Mouse (Mus musculus): ENCODE measurements around the gene Metrn. TPM values are rescaled to one million over a fixed set of nuclear protein-coding genes. Genes with fewer than 3 reads are reported as not detected.

The Metrn gene
- total and polyA plus RNA-seq, 3 experiments, result 47.9 to 54.6 (median 49.0) TPM

DNA sequence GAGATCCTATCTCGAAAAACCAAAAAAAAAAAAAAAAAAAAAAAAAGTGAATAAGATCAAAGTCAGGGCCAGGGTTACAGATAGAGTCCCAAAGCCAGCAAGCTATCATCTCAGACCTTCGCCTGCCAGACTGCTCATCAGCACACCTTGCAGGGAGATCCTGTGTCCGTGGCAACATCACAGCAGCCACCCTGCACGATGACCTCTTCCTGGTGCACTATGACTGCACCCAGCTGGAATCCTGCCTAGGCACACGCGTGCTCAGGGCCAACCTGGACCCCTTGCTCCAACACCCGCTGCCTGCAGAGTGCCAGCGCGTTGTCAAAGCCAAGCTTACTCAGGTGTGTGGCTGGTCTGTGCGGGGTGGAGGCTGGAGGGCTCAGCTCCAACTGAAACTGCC lies 52.6 kb downstream of the Metrn start:
- Histone ChIP-seq H3K4me1 (ENCODE audit: control insufficient read depth, insufficient read depth, low read length) (no peaks in the 10 kb centered on the region), H3K4me3 (no peak overlapping the region), H3K9ac (ENCODE audit: low read depth, low read length) (no peak overlapping the region), H3K36me3 (ENCODE audit: control insufficient read depth, insufficient read depth, low read length) (no peaks in the 10 kb centered on the region), H3K27ac (no peak overlapping the region), H3K27me3 (ENCODE audit: control insufficient read depth, insufficient read depth, low read length) (no peaks in the 10 kb centered on the region), H3K79me2 (replicated peaks; ENCODE audit: control insufficient read depth, insufficient read depth, low read length) (no peaks in the 10 kb centered on the region)
- intact Hi-C loops (cut with DNase I), result no loop called here
- TF ChIP-seq CTCF (IDR thresholded peaks at IDR 0.05), result no peak
- no peak for TF ChIP-seq POLR2A (IDR thresholded peaks at IDR 0.05; ENCODE audit: insufficient read depth, low read depth, low read length)
- no peak for TF ChIP-seq EP300 (IDR thresholded peaks at IDR 0.05; ENCODE audit: insufficient read depth, low read depth, low read length)
- DNase-seq, result no peak
- 70% methylated on average over 10 of the region's 10 CpGs for WGBS

DNA sequence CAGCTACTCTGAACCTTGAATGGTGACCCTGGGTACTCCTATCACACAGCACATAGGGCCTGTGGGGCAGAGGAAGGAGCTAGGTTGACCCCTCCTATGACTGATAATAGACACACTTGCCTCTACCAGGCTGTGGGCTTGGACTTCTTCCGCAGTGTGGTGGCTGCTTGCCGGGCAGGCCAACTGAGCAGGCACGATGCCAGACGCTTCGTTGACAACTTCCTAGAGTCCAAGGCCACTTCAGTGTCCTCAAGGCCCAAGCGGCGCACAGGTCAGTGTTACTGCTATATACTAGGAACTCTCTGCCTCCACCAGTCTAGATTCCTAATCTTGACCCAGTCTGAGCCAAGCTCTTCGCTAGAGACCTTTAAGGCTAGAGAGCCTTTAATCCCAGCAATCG lies 53.1 kb downstream of the Metrn start:
- H3K27me3 ChIP-seq (ENCODE audit: control insufficient read depth, insufficient read depth, low read length), result no peaks in the 10 kb centered on the region
- no peak overlapping the region for H3K9ac ChIP-seq (ENCODE audit: low read depth, low read length)
- no peak for DNase-seq
- H3K4me3 ChIP-seq, result no peak overlapping the region
- no peak for TF ChIP-seq POLR2A (IDR thresholded peaks at IDR 0.05; ENCODE audit: insufficient read depth, low read depth, low read length)
- no peak for TF ChIP-seq CTCF (IDR thresholded peaks at IDR 0.05)
- TF ChIP-seq EP300 (IDR thresholded peaks at IDR 0.05; ENCODE audit: insufficient read depth, low read depth, low read length), result no peak
- WGBS, result 77% methylated on average over 9 of the region's 9 CpGs
- no peaks in the 10 kb centered on the region for H3K4me1 ChIP-seq (ENCODE audit: control insufficient read depth, insufficient read depth, low read length)
- H3K36me3 ChIP-seq (ENCODE audit: control insufficient read depth, insufficient read depth, low read length), result no peaks in the 10 kb centered on the region
- no peaks in the 10 kb centered on the region for H3K79me2 ChIP-seq (replicated peaks; ENCODE audit: control insufficient read depth, insufficient read depth, low read length)
- intact Hi-C loops (cut with DNase I), result no loop called here
- no peak overlapping the region for H3K27ac ChIP-seq

Small RNAs within 50 kb of the gene (microRNA-seq; reads per million reads assigned to microRNA genes)
- 0 reads per million in 2 experiments for gene Gm25083
- 0 to 3.4 reads per million in 2 experiments for gene Mir3082
- gene Mir6966, result 2.2 to 3.1 reads per million in 2 experiments

Other genes starting within 250 kb of the Metrn start
- under 1 TPM; 0.30 to 0.44 TPM for gene Sox8, start 226.4 kb downstream of the Metrn start, total RNA-seq (2021)
- 0.57 and 0.67 TPM in 2 replicates for gene Sox8, start 226.4 kb downstream of the Metrn start, polyA plus RNA-seq (2012; rRNA removed)
- gene Lmf1, start 218.1 kb downstream of the Metrn start, total RNA-seq (2021), result 10 to 100 TPM; 28.7 to 33.5 TPM
- 32.7 and 41.8 TPM in 2 replicates for gene Lmf1, start 218.1 kb downstream of the Metrn start, polyA plus RNA-seq (2012; rRNA removed)
- gene Gng13, start 80.0 kb downstream of the Metrn start, total RNA-seq (2021), result under 1 TPM in 1 of 2 experiments, not detected in 1; 0.81 TPM
- 0.27 and 0.35 TPM in 2 replicates for gene Gng13, start 80.0 kb downstream of the Metrn start, polyA plus RNA-seq (2012; rRNA removed)
- gene Chtf18, start 69.7 kb downstream of the Metrn start, total RNA-seq (2021), result 1 to 10 TPM; 1.3 to 1.6 TPM
- 0.85 and 1.7 TPM in 2 replicates for gene Chtf18, start 69.7 kb downstream of the Metrn start, polyA plus RNA-seq (2012; rRNA removed)
- gene Rpusd1, start 69.5 kb downstream of the Metrn start, total RNA-seq (2021), result 1 to 10 TPM; 4.2 to 5.1 TPM
- gene Rpusd1, start 69.5 kb downstream of the Metrn start, polyA plus RNA-seq (2012; rRNA removed), result 18.0 and 18.3 TPM in 2 replicates
- gene Mslnl, start 61.1 kb downstream of the Metrn start, total RNA-seq (2021), result not detected
- gene Mslnl, start 61.1 kb downstream of the Metrn start, polyA plus RNA-seq (2012; rRNA removed), result 0.10 and 0.26 TPM in 2 replicates
- gene Msln, start 42.8 kb downstream of the Metrn start, total RNA-seq (2021), result 10 to 100 TPM; 13.2 to 16.6 TPM
- 24.7 and 25.6 TPM in 2 replicates for gene Msln, start 42.8 kb downstream of the Metrn start, polyA plus RNA-seq (2012; rRNA removed)
- gene Narfl, start 23.4 kb downstream of the Metrn start, total RNA-seq (2021), result 10 to 100 TPM; 42.1 to 45.1 TPM
- 36.4 and 52.6 TPM in 2 replicates for gene Narfl, start 23.4 kb downstream of the Metrn start, polyA plus RNA-seq (2012; rRNA removed)
- 1 to 10 TPM; 6.4 to 7.7 TPM for gene Haghl, start 11.5 kb downstream of the Metrn start, total RNA-seq (2021)
- gene Haghl, start 11.5 kb downstream of the Metrn start, polyA plus RNA-seq (2012; rRNA removed), result 19.5 and 23.4 TPM in 2 replicates
- not detected for gene Ccdc78, start 10.6 kb downstream of the Metrn start, total RNA-seq (2021)
- gene Ccdc78, start 10.6 kb downstream of the Metrn start, polyA plus RNA-seq (2012; rRNA removed), result 1.1 TPM in 1 of 2 replicates, not detected in the other
- gene Fam173a, start 4.2 kb downstream of the Metrn start, total RNA-seq (2021), result 10 to 100 TPM; 30.8 to 38.3 TPM
- 49.7 and 63.6 TPM in 2 replicates for gene Fam173a, start 4.2 kb downstream of the Metrn start, polyA plus RNA-seq (2012; rRNA removed)
- gene AC134908.4, start 1.5 kb downstream of the Metrn start, total RNA-seq (2021), result not detected
- gene AC134908.4, start 1.5 kb downstream of the Metrn start, polyA plus RNA-seq (2012; rRNA removed), result not detected in 2 replicates
- 1 to 10 TPM; 1.1 to 1.4 TPM for gene Fbxl16, start 11.9 kb upstream of the Metrn start, total RNA-seq (2021)
- gene Fbxl16, start 11.9 kb upstream of the Metrn start, polyA plus RNA-seq (2012; rRNA removed), result 2.3 and 3.2 TPM in 2 replicates
- 10 to 100 TPM; 11.0 to 11.1 TPM for gene Wdr24, start 26.5 kb upstream of the Metrn start, total RNA-seq (2021)
- 20.4 and 22.9 TPM in 2 replicates for gene Wdr24, start 26.5 kb upstream of the Metrn start, polyA plus RNA-seq (2012; rRNA removed)
- 10 to 100 TPM; 32.7 to 36.9 TPM for gene Jmjd8, start 31.7 kb upstream of the Metrn start, total RNA-seq (2021)
- 47.2 and 48.9 TPM in 2 replicates for gene Jmjd8, start 31.7 kb upstream of the Metrn start, polyA plus RNA-seq (2012; rRNA removed)
- gene Stub1, start 36.3 kb upstream of the Metrn start, total RNA-seq (2021), result 100 to 1,000 TPM; 105 to 129 TPM
- 147 and 174 TPM in 2 replicates for gene Stub1, start 36.3 kb upstream of the Metrn start, polyA plus RNA-seq (2012; rRNA removed)
- gene Rhbdl1, start 40.2 kb upstream of the Metrn start, total RNA-seq (2021), result under 1 TPM; 0.55 to 0.82 TPM
- gene Rhbdl1, start 40.2 kb upstream of the Metrn start, polyA plus RNA-seq (2012; rRNA removed), result 3.8 and 4.9 TPM in 2 replicates
- gene Gm20683, start 44.6 kb upstream of the Metrn start, total RNA-seq (2021), result 1 to 10 TPM; 2.4 to 2.9 TPM
- 13.9 and 21.6 TPM in 2 replicates for gene Gm20683, start 44.6 kb upstream of the Metrn start, polyA plus RNA-seq (2012; rRNA removed)
- 100 to 1,000 TPM; 120 to 139 TPM for gene Rhot2, start 47.7 kb upstream of the Metrn start, total RNA-seq (2021)
- gene Rhot2, start 47.7 kb upstream of the Metrn start, polyA plus RNA-seq (2012; rRNA removed), result 209 and 257 TPM in 2 replicates
- 1 to 10 TPM; 1.2 to 1.3 TPM for gene Wdr90, start 64.4 kb upstream of the Metrn start, total RNA-seq (2021)
- gene Wdr90, start 64.4 kb upstream of the Metrn start, polyA plus RNA-seq (2012; rRNA removed), result 8.0 and 8.5 TPM in 2 replicates
- 100 to 1,000 TPM; 234 to 288 TPM for gene Mcrip2, start 71.6 kb upstream of the Metrn start, total RNA-seq (2021)
- gene Mcrip2, start 71.6 kb upstream of the Metrn start, polyA plus RNA-seq (2012; rRNA removed), result 189 and 254 TPM in 2 replicates
- gene Mettl26, start 77.9 kb upstream of the Metrn start, total RNA-seq (2021), result 10 to 100 TPM; 12.7 TPM
- gene Mettl26, start 77.9 kb upstream of the Metrn start, polyA plus RNA-seq (2012; rRNA removed), result 24.8 and 30.5 TPM in 2 replicates
- under 1 TPM; 0.50 to 0.82 TPM for gene Wfikkn1, start 83.7 kb upstream of the Metrn start, total RNA-seq (2021)
- 0.29 and 0.44 TPM in 2 replicates for gene Wfikkn1, start 83.7 kb upstream of the Metrn start, polyA plus RNA-seq (2012; rRNA removed)
- 10 to 100 TPM; 15.2 to 17.6 TPM for gene Rab40c, start 122.6 kb upstream of the Metrn start, total RNA-seq (2021)
- gene Rab40c, start 122.6 kb upstream of the Metrn start, polyA plus RNA-seq (2012; rRNA removed), result 20.5 and 33.8 TPM in 2 replicates
- gene Pigq, start 147.8 kb upstream of the Metrn start, total RNA-seq (2021), result 10 to 100 TPM; 40.8 to 48.7 TPM
- 74.7 and 115 TPM in 2 replicates for gene Pigq, start 147.8 kb upstream of the Metrn start, polyA plus RNA-seq (2012; rRNA removed)
- under 1 TPM; 0.10 to 0.30 TPM for gene Nhlrc4, start 147.8 kb upstream of the Metrn start, total RNA-seq (2021)
- gene Nhlrc4, start 147.8 kb upstream of the Metrn start, polyA plus RNA-seq (2012; rRNA removed), result 0.15 and 2.8 TPM in 2 replicates
- gene A930017K11Rik, start 155.4 kb upstream of the Metrn start, total RNA-seq (2021), result under 1 TPM; 0.27 to 0.37 TPM
- gene A930017K11Rik, start 155.4 kb upstream of the Metrn start, polyA plus RNA-seq (2012; rRNA removed), result 0.44 and 0.61 TPM in 2 replicates
- 1 to 10 TPM; 6.1 to 7.4 TPM for gene Capn15, start 188.7 kb upstream of the Metrn start, total RNA-seq (2021)
- gene Capn15, start 188.7 kb upstream of the Metrn start, polyA plus RNA-seq (2012; rRNA removed), result 15.1 and 15.5 TPM in 2 replicates

All from heart, adult 2 months (tissue).